Mouse (Mus musculus) cerebellum, adult 2 months (tissue): ENCODE data around the gene Hibadh. TPM values are rescaled to one million over a fixed set of nuclear protein-coding genes. Genes with fewer than 3 reads are reported as not detected.
"Not testable (repeated sequence)": the region's sequence is repeated elsewhere in the genome, so short reads cannot be mapped to it uniquely, and the experiment has no call there.

Experiments
- DNase-seq, 2 experiments: peaks; one replicate each; pipeline ENCODE4 v3.0.0; 2021
- H3K27ac ChIP-seq: fragments of 200-500 bp; 2 replicates; pipeline ENCODE4 v1.5.1; 2012; ENCODE audit warnings: low read length, control low read depth, inconsistent platforms; ENCODE audit not compliant: insufficient read depth
- H3K27me3 ChIP-seq: fragments of 200-500 bp; 2 replicates; pipeline ENCODE4 v1.6.1; 2012; ENCODE audit warnings: inconsistent platforms, mild to moderate bottlenecking, low read length, moderate library complexity; ENCODE audit not compliant: control insufficient read depth, insufficient read depth
- H3K4me1 ChIP-seq: fragments of 200-500 bp; 2 replicates; pipeline ENCODE4 v1.6.1; 2011; ENCODE audit warnings: low read length; ENCODE audit not compliant: control insufficient read depth, insufficient read depth
- H3K4me3 ChIP-seq: fragments of 200-500 bp; replicated peaks from 2 replicates; pipeline ENCODE3; 2011; ENCODE audit warnings: mild to moderate bottlenecking, low read depth, low read length, control low read depth; ENCODE audit not compliant: insufficient read depth
- CTCF ChIP-seq: fragments of 200-500 bp; IDR thresholded peaks from 2 replicates; pipeline ENCODE4 v1.5.1; 2011; ENCODE audit warnings: low read depth, mild to moderate bottlenecking, control low read depth, low read length, moderate library complexity, borderline replicate concordance; ENCODE audit not compliant: insufficient read depth
- POLR2A ChIP-seq: fragments of 200-500 bp; IDR thresholded peaks from 2 replicates; pipeline ENCODE4 v1.6.1; 2011; ENCODE audit warnings: low read length, control low read depth, borderline replicate concordance; ENCODE audit not compliant: insufficient read depth
- WGBS: fragments of 180-500 bp; shearing (Covaris S2); methylation state at CpG from one replicate; pipeline ENCODE4 v1.1.7; 2018; 5-methylcytosine and 5-hydroxymethylcytosine counted together
- polyA plus RNA-seq: library from polyadenylated mRNA; depleted of rRNA; stranded (reverse); fragments of >200 nt; gene quantifications from 2 replicates; pipeline ENCODE4 v1.2.3, GENCODE M21; 2012

The Hibadh gene
- polyA plus RNA-seq, 1 experiment = 84.5 TPM

DNA sequence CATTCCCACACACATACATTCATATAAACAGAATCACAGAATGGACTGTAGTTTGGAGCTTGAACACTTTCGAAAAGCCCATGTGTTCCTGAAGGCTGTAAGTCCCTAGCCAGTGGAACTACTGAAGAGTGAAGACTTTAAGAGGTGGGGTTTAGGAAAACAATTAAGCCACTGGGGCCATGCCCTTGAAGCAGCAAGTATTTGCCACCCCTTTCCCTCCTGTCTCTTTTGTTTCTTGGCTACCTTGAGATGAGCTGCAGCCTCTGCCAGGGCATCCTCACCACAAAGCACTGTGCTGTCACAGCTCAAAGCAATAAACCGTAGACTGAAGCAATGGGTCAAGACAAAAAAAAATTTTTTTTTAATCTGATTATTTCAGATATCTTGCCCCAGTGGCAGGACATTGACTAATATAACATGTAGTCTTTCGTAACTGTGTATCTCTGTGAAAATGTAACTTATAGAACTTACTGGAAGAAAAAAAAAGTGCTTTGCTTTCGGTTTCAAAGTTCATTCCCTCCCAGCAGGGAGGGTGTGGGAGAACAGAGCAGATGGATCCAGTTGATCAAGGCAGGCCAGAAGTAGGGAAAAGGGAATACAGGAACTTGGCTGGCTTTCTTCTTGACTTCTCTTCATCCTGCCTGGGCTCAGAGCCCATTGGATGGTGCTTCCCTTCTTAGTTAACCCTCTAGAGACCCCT, 35.2 kb upstream of the Hibadh start:
- no peak for DNase-seq
- no peak for TF ChIP-seq CTCF
- TF ChIP-seq POLR2A = no peak
- Histone ChIP-seq H3K4me3 (no peak overlapping the region), H3K27me3 (no peaks in the 10 kb centered on the region), H3K4me1 (no peaks in the 10 kb centered on the region; the same call in 1 of the 2 replicates), H3K27ac (no peak overlapping the region)
- WGBS = 49% methylated on average over 4 of the region's 4 CpGs

DNA sequence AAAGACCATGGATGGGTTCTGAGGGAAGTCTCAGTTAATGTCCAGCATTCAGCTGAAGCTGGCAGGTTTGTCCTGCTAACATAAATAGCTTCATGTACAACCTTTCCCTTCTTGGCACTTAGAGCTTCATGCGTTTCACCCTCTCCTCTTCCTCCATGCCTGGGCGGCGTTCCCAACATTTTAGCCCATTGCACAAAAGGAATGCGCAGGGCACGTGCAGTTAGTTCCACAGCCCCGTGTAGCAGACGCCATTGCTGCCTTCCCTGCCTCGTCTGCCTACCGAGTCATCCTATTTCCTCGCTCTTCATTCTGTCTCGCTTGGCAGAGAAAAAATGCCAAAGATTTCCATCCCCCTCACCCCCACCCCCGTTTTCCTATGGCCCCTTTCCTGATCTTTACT, 34.4 kb upstream of the Hibadh start:
- Histone ChIP-seq H3K4me3 (no peak overlapping the region), H3K4me1 (no peaks in the 10 kb centered on the region; the same call in 1 of the 2 replicates), H3K27ac (no peak overlapping the region), H3K27me3 (no peaks in the 10 kb centered on the region)
- DNase-seq = no peak
- 21% methylated on average over 12 of the region's 12 CpGs for whole genome bisulfite sequencing
- TF ChIP-seq CTCF (no peak), POLR2A (no peak)

DNA sequence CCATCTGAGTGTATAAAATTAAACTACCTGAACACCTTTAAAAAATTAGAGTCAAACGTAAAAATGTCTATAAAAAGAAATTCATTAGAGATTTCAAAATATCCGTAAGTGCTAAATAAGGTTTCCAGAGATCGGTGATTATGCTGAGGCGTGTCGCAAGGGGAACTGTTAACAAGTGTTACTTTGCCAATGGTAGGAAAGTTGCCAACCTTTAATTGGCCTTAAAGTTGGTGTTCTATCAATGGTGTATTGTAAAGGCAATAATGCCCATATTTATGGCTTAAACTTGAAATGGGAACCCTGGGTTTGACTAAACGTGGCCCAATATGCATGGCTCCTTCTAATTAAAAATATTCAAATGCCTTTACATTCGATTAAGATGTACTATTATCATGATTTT, 33.5 kb upstream of the Hibadh start:
- WGBS = 87% methylated on average over 7 of the region's 7 CpGs
- TF ChIP-seq CTCF = no peak
- no peak for TF ChIP-seq POLR2A
- H3K27ac ChIP-seq = no peak overlapping the region
- DNase-seq = no peak
- H3K4me3 ChIP-seq = no peak overlapping the region
- H3K27me3 ChIP-seq = no peaks in the 10 kb centered on the region
- no peaks in the 10 kb centered on the region; the same call in 1 of the 2 replicates for H3K4me1 ChIP-seq

DNA sequence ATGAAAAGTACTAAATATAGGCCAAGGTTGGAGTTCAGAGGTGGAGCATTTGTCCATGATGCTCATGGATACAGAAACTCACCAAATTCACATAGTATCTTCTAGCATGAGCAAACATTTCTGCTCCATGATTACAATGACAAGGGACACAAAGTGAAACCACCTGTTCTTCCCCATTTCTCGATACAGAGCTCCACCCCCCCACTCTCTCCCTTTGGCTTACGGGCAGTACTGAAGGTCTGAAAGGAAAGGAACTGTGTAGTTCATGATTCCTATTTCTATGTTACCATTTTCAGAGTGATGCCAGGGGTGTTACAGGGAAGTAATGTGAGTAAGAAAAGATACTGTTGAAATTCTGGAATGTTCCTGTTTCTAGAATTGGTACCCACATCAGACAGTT, 32.4 kb upstream of the Hibadh start:
- no peak for DNase-seq
- no peak overlapping the region for H3K4me3 ChIP-seq
- no peaks in the 10 kb centered on the region for H3K4me1 ChIP-seq
- WGBS = 73% methylated on average over 2 of the region's 2 CpGs
- no peak for TF ChIP-seq POLR2A
- TF ChIP-seq CTCF = no peak
- no peaks in the 10 kb centered on the region for H3K27me3 ChIP-seq
- no peak overlapping the region for H3K27ac ChIP-seq

DNA sequence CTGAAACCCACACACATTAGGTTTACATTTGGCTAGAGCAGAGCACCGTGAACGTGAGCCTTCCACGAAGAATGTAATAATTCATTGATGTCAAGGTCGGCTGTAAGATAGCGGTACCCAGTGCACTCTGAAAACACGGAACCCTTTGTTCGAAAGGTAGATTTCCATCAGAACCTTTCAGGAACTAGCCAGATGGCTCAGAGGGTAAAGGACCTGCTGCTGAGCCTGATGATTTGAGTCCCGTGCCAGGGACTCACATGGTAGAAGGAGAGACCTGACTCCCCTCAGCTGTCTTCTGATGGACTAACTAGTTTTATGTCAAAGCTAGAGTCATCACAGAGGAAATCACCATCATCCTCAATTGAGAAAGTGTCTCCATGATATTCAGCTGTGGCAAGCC, 31.6 kb upstream of the Hibadh start:
- no peak overlapping the region for H3K4me3 ChIP-seq
- DNase-seq = no peak
- 54% methylated on average over 8 of the region's 8 CpGs for WGBS
- TF ChIP-seq POLR2A (no peak), CTCF (no peak)
- H3K4me1 ChIP-seq = no peaks in the 10 kb centered on the region
- H3K27me3 ChIP-seq = no peaks in the 10 kb centered on the region
- no peak overlapping the region for H3K27ac ChIP-seq

DNA sequence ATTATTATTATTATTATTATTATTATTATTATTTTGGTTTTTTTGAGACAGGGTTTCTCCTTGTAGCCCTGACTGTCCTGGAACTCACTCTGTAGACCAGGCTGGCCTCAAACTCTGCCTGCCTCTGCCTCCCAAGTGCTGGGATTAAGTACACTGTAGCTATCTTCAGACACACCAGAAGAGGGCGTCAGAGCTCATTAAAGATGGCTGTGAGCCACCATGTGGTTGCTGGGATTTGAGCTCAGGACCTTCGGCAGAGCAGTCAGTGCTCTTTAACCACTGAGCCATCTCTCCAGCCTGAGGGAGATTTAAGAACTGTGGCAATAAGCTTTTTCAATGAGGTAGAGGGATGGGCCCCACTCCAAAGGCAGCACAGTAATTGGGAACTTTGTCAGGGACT, 29.7 kb upstream of the Hibadh start:
- not testable (repeated sequence) for H3K27ac ChIP-seq, H3K4me1 ChIP-seq, H3K4me3 ChIP-seq, DNase-seq, H3K27me3 ChIP-seq
- 48% methylated on average over 2 of the region's 2 CpGs for WGBS

DNA sequence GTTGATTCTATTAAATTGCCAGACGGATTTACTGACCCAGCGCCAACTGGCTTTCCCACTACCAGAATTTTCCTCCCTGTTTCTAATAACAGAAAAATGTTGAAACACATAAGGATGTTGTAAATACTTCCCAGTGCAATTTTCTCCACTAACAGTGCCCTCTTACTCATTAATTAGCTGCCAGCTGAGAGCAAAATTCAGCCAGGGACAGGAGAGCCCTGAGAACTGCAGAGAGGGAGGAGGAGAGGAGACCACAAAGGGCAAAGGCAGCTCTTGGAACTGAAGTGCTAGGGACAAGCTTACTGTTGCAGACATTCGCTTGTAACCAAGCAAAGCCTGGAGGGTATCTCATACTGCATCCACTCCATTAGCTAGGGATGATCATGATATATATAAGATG, 27.5 kb upstream of the Hibadh start:
- WGBS = 53% methylated on average over 3 of the region's 3 CpGs

DNA sequence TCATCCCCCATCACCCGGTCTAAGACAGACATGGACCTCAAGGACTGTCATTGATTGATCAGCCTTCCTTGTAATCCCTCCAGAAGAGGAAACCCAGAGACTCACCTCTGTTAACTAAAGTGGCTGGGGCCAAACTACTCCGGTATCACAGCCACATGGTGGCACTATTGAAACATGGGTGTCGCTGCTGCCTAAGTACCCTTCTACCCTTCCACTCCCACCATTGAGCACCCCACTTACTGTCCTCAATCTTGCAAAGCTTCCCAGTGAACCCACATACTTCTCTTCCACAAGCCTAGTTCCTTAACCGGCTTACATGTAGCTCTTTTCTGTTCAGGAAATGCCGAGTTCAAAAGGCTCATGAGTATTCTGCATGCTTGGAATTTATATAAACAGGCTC, 22.8 kb upstream of the Hibadh start:
- no peaks in the 10 kb centered on the region for H3K27me3 ChIP-seq
- no peak overlapping the region for H3K27ac ChIP-seq
- no peak overlapping the region for H3K4me3 ChIP-seq
- 59% methylated on average over 5 of the region's 5 CpGs for WGBS
- TF ChIP-seq POLR2A (no peak), CTCF (peak; percentile 12; the same call in 1 of the 2 replicates)
- DNase-seq = no peak
- no peaks in the 10 kb centered on the region for H3K4me1 ChIP-seq

More for the DNA sequence above, 27.5 kb upstream of the Hibadh start:
- no peaks in the 10 kb centered on the region for H3K27me3 ChIP-seq
- no peak overlapping the region for H3K27ac ChIP-seq
- H3K4me1 ChIP-seq = no peaks in the 10 kb centered on the region
- H3K4me3 ChIP-seq = no peak overlapping the region
- DNase-seq = no peak
- TF ChIP-seq CTCF (no peak), POLR2A (no peak)
